Mouse (Mus musculus): ENCODE measurements around the gene Bcl11b.

DNA sequence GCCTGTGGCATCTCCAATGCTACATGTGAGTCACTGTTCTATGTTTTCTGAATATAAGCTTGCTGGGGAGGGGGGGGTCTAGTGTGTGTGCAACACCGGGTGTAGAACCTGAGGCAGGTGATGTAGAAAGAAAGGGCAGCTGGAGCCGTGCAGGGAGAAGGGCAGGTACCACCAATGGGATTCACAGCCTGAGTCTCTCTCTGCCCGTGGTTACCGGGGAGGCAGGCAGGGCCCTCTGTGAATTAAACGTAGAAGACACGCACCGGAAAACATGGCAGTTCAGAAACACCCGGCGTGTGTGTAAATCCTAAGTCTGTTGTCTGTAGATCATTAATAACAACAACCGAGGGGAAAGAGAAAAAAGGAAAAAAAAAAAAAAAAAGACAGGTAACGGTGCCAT is 12.2 kb downstream of the Bcl11b start:
- no peak for TF ChIP-seq POLR2A (IDR thresholded peaks at IDR 0.05; ENCODE audit: control insufficient read depth, low read depth, low read length)
- TF ChIP-seq CTCF (IDR thresholded peaks at IDR 0.05; ENCODE audit: control insufficient read depth, insufficient read depth, insufficient replicate concordance, low read depth, low read length), result no peak

Measured in testis, adult 2 months (tissue).